Mouse (Mus musculus) heart, adult 2 months (tissue): ENCODE data around the gene Ip6k1. TPM values are rescaled to one million over a fixed set of nuclear protein-coding genes. Genes with fewer than 3 reads are reported as not detected.
A peak's percentile ranks its signal among the peaks of the same experiment; 100 is the strongest.

Experiments
- DNase-seq, 2 experiments: peaks; one replicate each; pipeline ENCODE4 v3.0.0; 2021
- H3K27ac ChIP-seq: fragments of 200-600 bp; 2 replicates; pipeline ENCODE4 v1.8.1; 2022
- H3K27me3 ChIP-seq: fragments of 200-500 bp; 2 replicates; pipeline ENCODE4 v1.6.1; 2012; ENCODE audit warnings: mild to moderate bottlenecking, low read length, inconsistent platforms, mixed read lengths; ENCODE audit not compliant: control insufficient read depth, insufficient read depth
- H3K36me3 ChIP-seq: fragments of 200-500 bp; 2 replicates; pipeline ENCODE4 v1.6.1; 2012; ENCODE audit warnings: low read length, inconsistent platforms; ENCODE audit not compliant: control insufficient read depth, insufficient read depth
- H3K4me1 ChIP-seq: fragments of 200-500 bp; 2 replicates; pipeline ENCODE4 v1.6.1; 2011; ENCODE audit warnings: low read length; ENCODE audit not compliant: control insufficient read depth, insufficient read depth
- H3K4me3 ChIP-seq: fragments of 200-600 bp; 2 replicates; pipeline ENCODE4 v1.8.1; 2022
- H3K79me2 ChIP-seq: fragments of 200-500 bp; replicated peaks from 2 replicates; pipeline ENCODE4 v1.6.1; 2012; ENCODE audit warnings: mild to moderate bottlenecking, inconsistent platforms, low read length, moderate library complexity, mixed read lengths; ENCODE audit not compliant: control insufficient read depth, insufficient read depth
- H3K9ac ChIP-seq: fragments of 200-500 bp; 2 replicates; pipeline ENCODE4 v1.6.1; 2012; ENCODE audit warnings: low read depth, mild to moderate bottlenecking, control low read depth, inconsistent platforms, low read length, mixed read lengths
- CTCF ChIP-seq: fragments of 200-600 bp; IDR thresholded peaks from 2 replicates; pipeline ENCODE4 v1.8.1; 2022; ENCODE audit warnings: antibody characterized with exemption, mild to moderate bottlenecking, moderate library complexity
- EP300 ChIP-seq: fragments of 200-500 bp; IDR thresholded peaks from 2 replicates; pipeline ENCODE4 v1.6.1; 2011; ENCODE audit warnings: low read depth, low read length, control low read depth; ENCODE audit not compliant: insufficient read depth
- POLR2A ChIP-seq: fragments of 200-500 bp; IDR thresholded peaks from 2 replicates; pipeline ENCODE4 v1.6.1; 2011; ENCODE audit warnings: mild to moderate bottlenecking, low read depth, low read length, control low read depth; ENCODE audit not compliant: insufficient read depth
- WGBS: fragments of 180-500 bp; shearing (Covaris S2); methylation state at CpG from one replicate; pipeline ENCODE4 v1.1.7; 2018; 5-methylcytosine and 5-hydroxymethylcytosine counted together
- intact Hi-C: fragments of 180-260 bp; cut with DNase I; formaldehyde crosslinking; loops from one replicate; pipeline ENCODE4 v1.15.1; 2025
- polyA plus RNA-seq: library from polyadenylated mRNA; depleted of rRNA; stranded (reverse); fragments of >200 nt; gene quantifications from 2 replicates; pipeline ENCODE4 v1.2.3, GENCODE M21; 2012
- total RNA-seq, 2 experiments: library from RNA; stranded (reverse); gene quantifications; 2 replicates each; pipeline ENCODE4 v1.2.3; 2021

Ip6k1 gene
- total and polyA plus RNA-seq, 3 experiments = 30.9 to 46.0 (median 39.8) TPM

DNA sequence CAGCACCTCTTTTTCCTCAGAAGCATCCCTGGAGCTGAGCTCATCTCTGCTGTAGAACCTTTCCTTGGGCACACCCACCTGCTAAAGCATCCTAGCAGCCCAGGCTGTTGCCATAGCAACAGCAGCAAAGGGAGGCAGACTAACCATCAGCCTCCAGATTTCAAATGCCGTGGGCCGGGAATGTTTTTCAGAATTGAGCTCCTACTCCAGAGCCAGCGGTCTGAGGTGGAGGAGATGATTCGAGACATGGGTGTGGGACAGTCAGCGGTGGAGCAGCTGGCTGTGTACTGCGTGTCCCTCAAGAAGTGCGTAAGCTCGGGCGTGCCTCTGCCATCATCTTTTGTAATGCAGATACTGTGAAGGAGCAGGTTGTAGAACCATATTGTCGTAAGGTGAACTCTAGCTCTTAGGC lies 40.9 kb upstream of the Ip6k1 start:
- H3K4me1 ChIP-seq = peaks cover 6% of the 10 kb centered on the region
- TF ChIP-seq EP300 = no peak
- no peak for TF ChIP-seq CTCF
- TF ChIP-seq POLR2A = no peak
- H3K4me3 ChIP-seq = no peak overlapping the region
- DNase-seq = no peak
- no peaks in the 10 kb centered on the region for H3K27me3 ChIP-seq
- no peaks in the 10 kb centered on the region for H3K36me3 ChIP-seq
- intact Hi-C loops = loop anchor here (5.0 kb wide), 1 partner anchor 41 kb away; the partner anchor contains the start of gene Ip6k1
- no peak overlapping the region for H3K27ac ChIP-seq
- WGBS = 89% methylated on average over 10 of the region's 10 CpGs
- no peaks in the 10 kb centered on the region for H3K79me2 ChIP-seq
- H3K9ac ChIP-seq = no peak overlapping the region

DNA sequence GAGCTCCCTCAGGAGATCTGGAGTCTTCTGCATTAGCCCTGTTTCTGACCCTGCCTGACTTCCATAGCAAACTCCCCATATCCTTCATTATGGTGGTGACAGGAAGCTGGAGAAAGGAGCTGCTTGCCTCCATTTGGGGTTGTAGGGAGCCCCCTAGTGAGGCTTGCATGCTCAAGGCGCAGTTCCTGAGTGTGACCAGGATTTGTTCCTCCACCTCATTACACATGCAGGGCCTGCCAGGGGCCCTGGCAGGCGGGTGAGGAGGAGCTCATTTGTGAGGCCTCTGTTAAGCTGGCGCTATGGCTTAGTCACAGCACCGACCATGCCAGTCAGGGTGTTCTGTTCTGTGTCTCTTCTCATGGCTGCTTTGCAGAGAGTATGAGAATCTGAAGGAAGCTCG lies 40.4 kb upstream of the Ip6k1 start:
- TF ChIP-seq CTCF (peak; percentile 55), POLR2A (no peak)
- H3K27me3 ChIP-seq = no peaks in the 10 kb centered on the region
- peaks cover 10% of the 10 kb centered on the region for H3K4me1 ChIP-seq
- peak in 1 of 2 experiments; percentile 31 for DNase-seq
- no peak overlapping the region for H3K9ac ChIP-seq
- no peak overlapping the region for H3K27ac ChIP-seq
- WGBS = 45% methylated on average over 5 of the region's 5 CpGs
- no peaks in the 10 kb centered on the region for H3K79me2 ChIP-seq
- intact Hi-C loops = loop anchor here (2.0 to 5.0 kb wide), 2 partner anchors 40 to 57 kb away; partner anchors contain the start of gene Ip6k1
- no peak overlapping the region for H3K4me3 ChIP-seq
- no peaks in the 10 kb centered on the region for H3K36me3 ChIP-seq

DNA sequence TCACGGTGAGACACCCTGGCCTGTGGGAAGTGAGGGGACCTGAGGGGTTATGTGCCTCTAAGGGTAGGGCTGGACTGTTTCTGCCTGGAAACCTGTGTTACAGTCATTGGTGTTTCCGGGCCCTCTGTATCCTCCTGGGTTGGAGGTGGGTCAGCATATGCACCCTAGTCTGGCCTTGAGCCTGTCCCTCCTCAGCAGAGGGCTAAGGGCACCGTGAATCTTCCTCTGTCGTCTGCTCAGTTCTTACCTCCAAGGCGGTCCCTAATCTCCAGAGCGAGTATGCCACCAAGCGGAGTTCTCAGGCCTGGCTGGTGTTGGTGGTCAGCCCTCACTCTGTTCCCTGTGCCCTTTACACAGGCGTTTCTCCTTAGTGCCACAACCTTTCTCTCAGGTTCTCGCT lies 39.4 kb upstream of the Ip6k1 start:
- no peak for DNase-seq
- Histone ChIP-seq H3K27ac (no peak overlapping the region), H3K9ac (no peak overlapping the region), H3K36me3 (no peaks in the 10 kb centered on the region), H3K27me3 (no peaks in the 10 kb centered on the region), H3K4me1 (peaks cover 13% of the 10 kb centered on the region), H3K79me2 (no peaks in the 10 kb centered on the region), H3K4me3 (no peak overlapping the region)
- intact Hi-C loops = loop anchor here (1.0 to 5.0 kb wide), 5 partner anchors 23 to 105 kb away; partner anchors contain the start of genes Amigo3 and Ip6k1
- WGBS = 96% methylated on average over 9 of the region's 9 CpGs
- TF ChIP-seq CTCF (no peak), EP300 (no peak), POLR2A (no peak)

DNA sequence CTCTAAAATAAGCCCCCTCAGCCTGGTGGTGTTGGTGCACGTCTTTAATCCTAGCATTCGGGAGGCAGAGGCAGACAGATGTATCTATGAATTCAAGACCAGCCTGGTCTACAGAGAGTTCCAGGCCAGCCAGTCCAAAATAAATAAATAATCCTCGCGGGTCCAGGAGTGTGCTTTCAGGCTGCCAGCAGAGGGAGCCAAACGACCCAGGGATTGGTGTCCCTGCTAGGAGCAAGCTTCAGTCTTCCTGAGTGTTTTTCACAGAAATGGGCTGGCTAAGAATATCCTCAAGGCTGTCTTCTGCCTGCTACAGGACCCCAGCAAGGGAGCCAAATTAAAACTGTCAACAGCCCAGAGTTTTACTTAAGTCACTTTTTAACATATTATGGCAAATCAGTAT lies 38.6 kb upstream of the Ip6k1 start:
- no peaks in the 10 kb centered on the region for H3K36me3 ChIP-seq
- no peaks in the 10 kb centered on the region for H3K79me2 ChIP-seq
- peak overlapping the region; percentile 45; the same call in 1 of the 2 replicates for H3K27ac ChIP-seq
- H3K27me3 ChIP-seq = no peaks in the 10 kb centered on the region
- DNase-seq = peak; percentile 80 to 81
- no peak overlapping the region for H3K9ac ChIP-seq
- H3K4me1 ChIP-seq = peaks cover 13% of the 10 kb centered on the region
- no peak overlapping the region for H3K4me3 ChIP-seq
- WGBS = 8% methylated on average over 5 of the region's 5 CpGs
- peak; percentile 99 for TF ChIP-seq EP300
- peak; percentile 99 for TF ChIP-seq CTCF
- 0 out of 2 replicates have a peak, but pooled peaks have one; percentile 36 for TF ChIP-seq POLR2A
- intact Hi-C loops = loop anchor here (1.0 to 5.0 kb wide), 5 partner anchors 23 to 105 kb away; partner anchors contain the start of genes Amigo3 and Ip6k1

DNA sequence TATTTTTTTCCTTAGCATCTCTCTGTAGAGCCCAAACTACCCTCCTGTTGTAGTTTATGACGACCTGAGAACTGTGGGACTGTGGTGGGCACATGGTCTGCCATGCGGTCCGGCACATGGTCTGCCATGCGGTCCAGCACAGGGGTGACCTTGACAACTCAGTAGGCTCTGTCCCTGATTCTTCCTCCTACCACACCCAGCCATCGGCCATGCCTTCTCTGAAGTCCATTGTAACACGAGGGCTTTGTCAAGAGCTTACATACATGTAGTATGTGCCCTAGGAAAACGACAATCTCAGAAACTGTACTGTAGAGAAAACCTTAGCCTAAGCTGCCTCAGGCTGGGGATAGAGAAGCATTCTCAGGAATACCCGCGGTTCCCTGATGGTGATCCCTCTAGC lies 37.6 kb upstream of the Ip6k1 start:
- Histone ChIP-seq H3K4me3 (no peak overlapping the region), H3K79me2 (no peaks in the 10 kb centered on the region), H3K9ac (no peak overlapping the region), H3K4me1 (peaks cover 13% of the 10 kb centered on the region), H3K27me3 (no peaks in the 10 kb centered on the region), H3K27ac (no peak overlapping the region; the same call in 1 of the 2 replicates), H3K36me3 (no peaks in the 10 kb centered on the region)
- TF ChIP-seq POLR2A = no peak
- TF ChIP-seq CTCF = no peak
- no peak for TF ChIP-seq EP300
- intact Hi-C loops = loop anchor here (5.0 kb wide), 1 partner anchor 38 kb away; the partner anchor contains the start of gene Ip6k1
- WGBS = 81% methylated on average over 9 of the region's 9 CpGs
- DNase-seq = no peak

DNA sequence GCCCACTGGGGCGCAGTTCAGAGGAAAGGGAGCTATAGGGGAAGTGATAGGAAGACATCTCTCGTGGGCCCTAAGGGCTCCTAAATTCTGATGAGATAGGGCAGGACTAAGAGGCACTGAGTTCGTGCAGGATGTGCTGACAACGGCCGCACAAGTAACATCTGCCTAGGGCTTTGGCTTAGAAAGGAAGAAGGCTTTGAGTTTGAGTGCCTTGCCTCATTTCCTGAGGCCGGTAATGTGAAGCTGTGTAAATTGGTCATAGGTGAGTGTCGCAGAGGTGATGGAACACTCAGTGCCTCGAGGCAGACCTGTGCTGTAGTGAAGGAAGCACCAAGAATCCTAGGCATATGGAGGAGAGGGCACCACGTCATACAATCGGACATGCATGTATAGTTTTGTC lies 35.6 kb upstream of the Ip6k1 start:
- WGBS = 46% methylated on average over 10 of the region's 10 CpGs
- Histone ChIP-seq H3K4me1 (peaks cover 13% of the 10 kb centered on the region), H3K9ac (no peak overlapping the region), H3K36me3 (no peaks in the 10 kb centered on the region), H3K4me3 (no peak overlapping the region), H3K79me2 (no peaks in the 10 kb centered on the region), H3K27me3 (no peaks in the 10 kb centered on the region), H3K27ac (peak overlapping the region; percentile 66)
- intact Hi-C loops = no loop called here
- no peak for DNase-seq
- TF ChIP-seq POLR2A = peak; percentile 59
- no peak for TF ChIP-seq CTCF
- 0 out of 2 replicates have a peak, but pooled peaks have one; percentile 23 for TF ChIP-seq EP300

DNA sequence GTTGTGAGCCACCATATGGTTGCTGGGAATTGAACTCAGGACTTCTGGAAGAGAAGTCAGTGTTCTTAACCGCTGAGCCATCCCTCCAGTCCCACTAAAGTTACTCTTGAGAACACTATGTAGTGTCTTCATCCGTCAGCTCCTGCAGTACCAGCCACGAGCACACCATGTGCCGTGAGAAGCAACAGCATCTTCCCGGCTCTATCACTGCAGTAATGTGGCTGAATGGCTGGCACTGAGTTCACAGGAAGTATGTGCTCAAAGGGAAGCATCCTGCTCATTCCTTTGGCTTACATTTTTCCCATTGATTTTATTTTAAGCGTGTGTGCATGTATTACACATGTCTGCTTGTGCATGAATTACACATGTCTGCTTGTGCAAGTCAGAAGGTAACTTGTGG lies 34.9 kb upstream of the Ip6k1 start:
- DNase-seq = no peak
- intact Hi-C loops = no loop called here
- 54% methylated on average over 6 of the region's 6 CpGs for WGBS
- H3K4me1 ChIP-seq = peaks cover 18% of the 10 kb centered on the region
- no peaks in the 10 kb centered on the region for H3K79me2 ChIP-seq
- H3K9ac ChIP-seq = no peak overlapping the region
- H3K36me3 ChIP-seq = no peaks in the 10 kb centered on the region
- H3K27ac ChIP-seq = peak overlapping the region; percentile 66
- no peaks in the 10 kb centered on the region for H3K27me3 ChIP-seq
- H3K4me3 ChIP-seq = no peak overlapping the region
- TF ChIP-seq EP300 (no peak), POLR2A (no peak), CTCF (no peak)
